Mouse (Mus musculus) forebrain, embryonic 14.5 days (tissue): ENCODE data around the gene Cd81. TPM values are rescaled to one million over a fixed set of nuclear protein-coding genes. Genes with fewer than 3 reads are reported as not detected.

Experiments used
- ATAC-seq: fragments of 200-750 bp; cut with Nextera tagmentation; 2 replicates; pipeline ENCODE4 v1.8.0; 2017; ENCODE audit warnings: mild to moderate bottlenecking, moderate library complexity
- DNase-seq: peaks from one replicate; pipeline ENCODE4 v3.0.0-alpha.2; 2015; ENCODE audit warnings: low spot score
- H3K27ac ChIP-seq: fragments of 300-500 bp; sonication (generic); 2 replicates; pipeline ENCODE4 v1.5.1; 2014; ENCODE audit warnings: low read depth, mild to moderate bottlenecking, control low read depth, low read length, moderate library complexity
- H3K27me3 ChIP-seq: fragments of 300-500 bp; sonication (generic); replicated peaks from 2 replicates; pipeline ENCODE4 v1.6.1; 2014; ENCODE audit warnings: low read length, control low read depth, mixed read lengths; ENCODE audit not compliant: control insufficient read depth, insufficient read depth
- H3K36me3 ChIP-seq: fragments of 300-500 bp; sonication (generic); 2 replicates; pipeline ENCODE4 v1.6.1; 2014; ENCODE audit warnings: low read length, control low read depth; ENCODE audit not compliant: control insufficient read depth, insufficient read depth
- H3K4me1 ChIP-seq: fragments of 300-500 bp; sonication (generic); 2 replicates; pipeline ENCODE4 v1.6.1; 2014; ENCODE audit warnings: antibody characterized with exemption, low read length, control low read depth; ENCODE audit not compliant: control insufficient read depth, insufficient read depth
- H3K4me2 ChIP-seq: fragments of 300-500 bp; sonication (generic); 2 replicates; pipeline ENCODE4 v1.6.1; 2014; ENCODE audit warnings: mild to moderate bottlenecking, control low read depth, low read length
- H3K4me3 ChIP-seq: fragments of 300-500 bp; sonication (generic); 2 replicates; pipeline ENCODE4 v1.5.1; 2014; ENCODE audit warnings: low read depth, low read length, control low read depth
- H3K9ac ChIP-seq: fragments of 300-500 bp; sonication (generic); 2 replicates; pipeline ENCODE4 v1.6.1; 2014; ENCODE audit warnings: mild to moderate bottlenecking, low read length, control low read depth, moderate library complexity
- H3K9me3 ChIP-seq: fragments of 300-500 bp; sonication (generic); replicated peaks from 2 replicates; pipeline ENCODE4 v1.6.1; 2016; ENCODE audit warnings: low read length, control low read depth, mixed read lengths; ENCODE audit not compliant: control insufficient read depth
- WGBS: fragments of 180-500 bp; shearing (Covaris S2); extraction: QIAGEN DNeasy Blood & Tissue Kit; methylation state at CpG from one replicate; pipeline ENCODE4 v1.1.7; 2014; 5-methylcytosine and 5-hydroxymethylcytosine counted together
- polyA plus RNA-seq: library from polyadenylated mRNA; unstranded; fragments of >200 nt; fragmentation: Nextera tagmentation; extraction: Ambion mirVana; gene quantifications from 2 replicates; pipeline ENCODE4 v1.2.1, GENCODE M21; 2014

Gene Cd81
- polyA plus RNA-seq, 1 experiment from 2014 or later, result 343 TPM

- no peak for ATAC-seq
- DNase-seq, result no peak
- Histone ChIP-seq H3K4me2 (no peak overlapping the region), H3K27ac (no peak overlapping the region), H3K27me3 (peaks cover 38% of the 10 kb centered on the region), H3K4me3 (no peak overlapping the region), H3K4me1 (no peaks in the 10 kb centered on the region), H3K9me3 (no peaks in the 10 kb centered on the region), H3K9ac (no peak overlapping the region), H3K36me3 (no peaks in the 10 kb centered on the region)
- WGBS, result 48% methylated on average over 5 of the region's 5 CpGs
These were observed 55.7 kb downstream of the Cd81 start for GRCm38 (mm10) chr7:143108200-143108599.

- no peaks in the 10 kb centered on the region for H3K36me3 ChIP-seq
- no peaks in the 10 kb centered on the region; the same call in 1 of the 2 replicates for H3K9me3 ChIP-seq
- DNase-seq (no peak), ATAC-seq (no peak)
- H3K9ac ChIP-seq, result no peak overlapping the region
- WGBS, result 24% methylated on average over 3 of the region's 3 CpGs
- no peak overlapping the region for H3K27ac ChIP-seq
- no peak overlapping the region for H3K4me2 ChIP-seq
- no peaks in the 10 kb centered on the region for H3K4me1 ChIP-seq
- peaks cover 38% of the 10 kb centered on the region for H3K27me3 ChIP-seq
- H3K4me3 ChIP-seq, result no peak overlapping the region
These were observed 56.6 kb downstream of the Cd81 start for GRCm38 (mm10) chr7:143108996-143109660.

GRCm38 (mm10) chr7:143109696-143110095 lies 57.2 kb downstream of the Cd81 start:
- no peak for ATAC-seq
- H3K9ac ChIP-seq, result no peak overlapping the region
- H3K27me3 ChIP-seq, result peaks cover 38% of the 10 kb centered on the region
- H3K4me3 ChIP-seq, result no peak overlapping the region
- DNase-seq, result no peak
- 67% methylated on average over 3 of the region's 3 CpGs for WGBS
- H3K9me3 ChIP-seq, result no peaks in the 10 kb centered on the region; the same call in 1 of the 2 replicates
- H3K4me2 ChIP-seq, result no peak overlapping the region
- H3K4me1 ChIP-seq, result no peaks in the 10 kb centered on the region
- H3K27ac ChIP-seq, result no peak overlapping the region
- no peaks in the 10 kb centered on the region for H3K36me3 ChIP-seq

- no peaks in the 10 kb centered on the region for H3K4me1 ChIP-seq
- H3K9me3 ChIP-seq, result no peaks in the 10 kb centered on the region; the same call in 1 of the 2 replicates
- no peak overlapping the region for H3K4me3 ChIP-seq
- no peak for DNase-seq
- WGBS, result 82% methylated on average over 1 of the region's 1 CpGs
- peaks cover 31% of the 10 kb centered on the region for H3K27me3 ChIP-seq
- H3K4me2 ChIP-seq, result no peak overlapping the region
- no peak for ATAC-seq
- H3K36me3 ChIP-seq, result no peaks in the 10 kb centered on the region
- no peak overlapping the region for H3K9ac ChIP-seq
- H3K27ac ChIP-seq, result no peak overlapping the region
These were observed 58.3 kb downstream of the Cd81 start for GRCm38 (mm10) chr7:143110803-143111202.

GRCm38 (mm10) chr7:143111719-143112118 lies 59.2 kb downstream of the Cd81 start:
- Histone ChIP-seq H3K27ac (no peak overlapping the region), H3K27me3 (peaks cover 23% of the 10 kb centered on the region), H3K4me3 (no peak overlapping the region), H3K4me2 (no peak overlapping the region), H3K4me1 (no peaks in the 10 kb centered on the region), H3K9ac (no peak overlapping the region), H3K9me3 (no peaks in the 10 kb centered on the region; the same call in 1 of the 2 replicates), H3K36me3 (no peaks in the 10 kb centered on the region)
- DNase-seq (no peak), ATAC-seq (no peak)
- WGBS, result 67% methylated on average over 4 of the region's 4 CpGs

GRCm38 (mm10) chr7:143112395-143112794 lies 59.9 kb downstream of the Cd81 start:
- H3K9me3 ChIP-seq, result no peaks in the 10 kb centered on the region; the same call in 1 of the 2 replicates
- H3K4me3 ChIP-seq, result no peak overlapping the region
- H3K36me3 ChIP-seq, result no peaks in the 10 kb centered on the region
- no peak overlapping the region for H3K9ac ChIP-seq
- peaks cover 17% of the 10 kb centered on the region for H3K27me3 ChIP-seq
- DNase-seq, result no peak
- H3K27ac ChIP-seq, result no peak overlapping the region
- no peak for ATAC-seq
- H3K4me1 ChIP-seq, result no peaks in the 10 kb centered on the region
- 47% methylated on average over 1 of the region's 1 CpGs for WGBS
- H3K4me2 ChIP-seq, result no peak overlapping the region

- ATAC-seq (no peak), DNase-seq (no peak)
- no peaks in the 10 kb centered on the region for H3K4me1 ChIP-seq
- H3K9ac ChIP-seq, result no peak overlapping the region
- no peak overlapping the region for H3K4me2 ChIP-seq
- H3K36me3 ChIP-seq, result no peaks in the 10 kb centered on the region
- no peaks in the 10 kb centered on the region; the same call in 1 of the 2 replicates for H3K9me3 ChIP-seq
- no peaks in the 10 kb centered on the region for H3K27me3 ChIP-seq
- H3K27ac ChIP-seq, result no peak overlapping the region
- no peak overlapping the region for H3K4me3 ChIP-seq
These were observed 62.2 kb downstream of the Cd81 start for GRCm38 (mm10) chr7:143114773-143115172.

GRCm38 (mm10) chr7:143116521-143116920 lies 64.0 kb downstream of the Cd81 start:
- Histone ChIP-seq H3K9ac (no peak overlapping the region), H3K27me3 (no peaks in the 10 kb centered on the region), H3K4me3 (no peak overlapping the region), H3K4me1 (no peaks in the 10 kb centered on the region), H3K4me2 (no peak overlapping the region), H3K36me3 (no peaks in the 10 kb centered on the region), H3K9me3 (no peaks in the 10 kb centered on the region; the same call in 1 of the 2 replicates), H3K27ac (no peak overlapping the region)
- ATAC-seq (no peak), DNase-seq (no peak)
- 87% methylated on average over 5 of the region's 5 CpGs for WGBS
